Mouse (Mus musculus): ENCODE data around the gene Gm11492.

The Gm11492 gene

DNA sequence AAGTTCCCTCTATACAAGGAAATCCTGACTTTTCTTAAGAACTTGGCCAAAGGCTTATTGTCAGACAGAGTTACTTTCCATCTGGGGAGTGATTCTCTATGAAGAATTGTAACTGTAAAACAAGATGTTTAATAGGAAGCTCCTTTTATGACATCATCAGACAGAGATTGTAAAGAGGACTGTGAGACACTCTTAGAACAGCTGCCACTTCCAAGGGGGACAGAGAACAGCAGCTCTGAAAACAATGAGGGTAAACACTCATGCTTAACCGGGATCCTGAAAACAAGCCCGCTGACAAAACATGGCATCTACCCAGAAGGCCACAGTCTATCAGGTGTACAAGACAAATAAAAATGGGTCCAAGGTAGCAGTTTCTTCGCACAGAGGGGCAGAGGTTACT, at the start of gene Gm11492:
Gene Gm11492 (plus strand): TSS at position 153 of the 400 bp plus-strand sequence.
- no peak for DNase-seq

DNA sequence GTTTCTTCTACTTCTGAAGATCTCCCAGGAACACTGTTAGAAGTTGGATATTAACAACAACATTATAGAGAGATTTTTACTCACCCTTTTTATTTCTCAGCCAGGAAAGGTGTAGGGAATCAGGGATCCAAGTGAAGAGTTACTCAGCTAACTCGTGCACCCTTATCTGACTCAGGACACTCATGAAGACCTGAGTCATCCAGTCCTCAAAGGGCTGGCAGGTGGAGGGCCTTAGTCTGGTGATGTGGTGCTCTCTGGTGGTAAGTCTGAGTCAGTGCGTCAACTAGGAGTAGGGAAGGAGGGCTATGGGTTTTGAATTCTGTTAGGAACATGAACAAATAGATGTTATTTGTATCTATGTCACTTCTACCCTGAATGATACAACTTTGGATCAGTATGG, 47.2 kb upstream of the Gm11492 start:
- DNase-seq = peak; percentile 33 to 51

DNA sequence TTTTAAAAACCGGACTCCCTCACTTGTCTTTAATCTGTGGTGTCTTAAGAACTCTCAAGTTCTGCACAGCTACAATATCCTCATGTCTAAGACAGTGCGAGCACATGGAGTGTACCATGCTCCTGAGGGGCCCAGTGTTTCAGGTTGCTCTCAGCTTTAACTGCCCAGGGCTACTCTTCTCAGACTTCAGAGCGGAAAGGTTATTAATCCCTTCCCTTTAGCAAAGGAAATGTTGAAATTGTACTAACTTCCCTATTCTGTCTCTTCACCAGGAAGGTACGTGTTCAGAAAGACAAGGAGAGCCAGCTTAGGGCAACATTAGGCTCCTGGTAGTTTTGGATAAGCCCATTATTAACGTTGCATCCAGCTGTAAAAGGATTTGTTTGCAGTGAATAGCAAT, 43.0 kb upstream of the Gm11492 start:
- DNase-seq = no peak

DNA sequence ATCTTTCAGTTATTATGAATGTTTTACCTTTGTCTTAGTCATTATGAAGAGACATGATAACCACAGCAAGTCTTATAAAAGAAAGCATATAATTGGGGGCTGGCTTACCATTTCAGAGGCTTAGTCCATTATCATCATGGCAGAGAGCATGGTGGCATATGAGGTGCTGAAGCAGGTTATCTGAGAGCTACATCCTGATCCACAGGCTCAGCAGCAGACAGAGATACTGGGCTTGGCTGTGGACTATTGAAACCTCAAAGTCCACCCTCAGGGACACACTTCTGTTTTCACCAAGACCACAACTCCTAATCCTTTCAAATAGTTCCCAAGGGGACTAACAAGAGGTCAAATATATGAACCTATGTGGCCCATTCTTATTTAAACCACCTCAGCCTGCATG, 42.5 kb upstream of the Gm11492 start:
- DNase-seq = no peak

DNA sequence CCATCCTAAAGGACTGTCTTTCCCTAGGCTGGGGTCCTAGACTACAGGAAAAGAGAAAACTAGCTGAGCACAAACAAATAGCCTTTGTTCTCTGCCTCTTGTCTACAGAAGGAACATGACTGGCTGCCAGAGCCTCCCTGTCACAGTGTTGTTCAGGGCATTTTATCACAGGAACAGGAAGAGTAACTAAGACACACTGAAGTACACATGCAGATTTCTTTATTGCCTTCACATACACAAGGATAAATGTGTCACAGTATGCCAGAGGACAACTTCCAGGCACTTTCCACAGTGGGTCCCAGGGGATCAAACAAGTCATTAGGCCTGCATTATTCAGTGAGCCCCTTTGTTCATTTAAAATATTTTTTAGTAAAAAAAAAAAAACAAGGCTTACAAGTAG, 41.7 kb upstream of the Gm11492 start:
- DNase-seq = no peak

DNA sequence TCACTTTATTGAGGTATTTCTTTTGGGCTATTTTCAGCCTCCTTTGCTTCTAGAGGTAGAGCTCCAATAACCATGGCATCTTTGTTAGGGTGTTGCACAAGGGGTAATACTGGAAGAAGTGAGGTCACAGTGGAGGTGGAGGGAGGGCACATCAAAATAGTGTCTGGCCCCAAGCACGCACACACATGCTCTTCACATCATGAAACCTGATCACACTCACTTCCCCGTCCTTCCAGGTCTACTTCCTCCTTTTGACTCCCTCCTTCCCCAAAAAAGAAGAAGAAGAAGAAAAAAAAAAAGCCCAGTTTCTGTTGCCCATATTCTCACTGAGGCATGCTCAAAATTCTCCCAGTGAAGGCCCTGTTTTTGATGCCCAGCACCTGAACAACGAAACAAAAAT, 39.1 kb upstream of the Gm11492 start:
- DNase-seq = no peak

DNA sequence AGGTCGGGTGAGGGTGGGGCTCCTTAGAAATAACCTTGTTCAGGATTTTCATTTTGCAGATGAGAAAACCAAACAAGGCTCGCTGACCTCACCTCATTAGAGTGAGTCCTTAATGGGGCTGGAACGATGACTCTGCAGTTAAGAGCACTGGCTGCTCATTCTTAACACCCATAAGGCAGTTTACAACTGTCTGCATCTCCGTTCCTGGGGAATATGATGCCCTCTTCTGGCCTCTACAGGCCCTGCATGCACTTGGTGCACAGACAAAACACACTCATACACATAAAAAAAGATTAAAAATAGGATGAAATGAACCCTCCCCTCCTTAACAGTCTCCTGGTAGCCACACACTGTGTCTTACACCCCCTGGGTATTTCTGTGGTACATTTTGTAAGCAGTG, 38.5 kb upstream of the Gm11492 start:
- no peak for DNase-seq

DNA sequence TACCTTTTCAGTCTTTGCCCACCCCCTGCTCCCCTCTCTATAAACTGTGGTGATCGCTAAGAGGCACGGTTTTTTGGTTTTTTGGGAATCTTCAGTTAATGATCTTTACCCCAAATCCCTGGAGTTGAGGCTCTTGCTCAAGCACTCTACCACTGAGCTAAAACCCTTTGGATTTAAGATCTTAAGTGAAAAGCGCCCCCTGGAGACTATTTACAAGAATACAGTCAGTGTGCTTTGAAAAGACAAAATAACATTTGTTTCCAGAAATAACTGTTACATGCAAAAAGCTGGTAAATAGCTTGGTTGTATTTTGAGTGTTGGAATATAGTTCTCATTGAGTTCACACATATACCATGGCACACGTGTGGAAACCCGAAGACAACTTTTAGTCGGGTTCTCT, 34.8 kb upstream of the Gm11492 start:
- DNase-seq = no peak

DNA sequence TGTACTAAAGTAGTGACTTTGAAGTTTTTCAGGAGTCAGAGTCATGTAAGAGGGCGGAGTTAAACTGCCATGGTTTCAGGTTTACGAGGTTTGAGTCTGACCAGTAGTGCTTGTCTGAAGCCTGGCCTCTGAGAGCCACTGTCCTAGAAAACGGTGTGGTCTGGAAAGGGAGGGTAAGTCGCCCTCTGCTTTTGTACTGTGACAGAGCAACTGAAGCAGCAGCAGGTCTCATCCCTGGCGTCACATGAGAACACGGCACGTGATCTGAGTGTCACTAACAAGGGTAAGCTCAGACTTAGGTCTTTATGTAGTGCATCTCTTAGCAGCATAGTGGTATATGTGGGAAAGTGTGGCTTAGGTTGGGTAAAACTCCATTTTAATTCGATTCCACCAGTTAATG, 24.2 kb upstream of the Gm11492 start:
- no peak for DNase-seq

DNA sequence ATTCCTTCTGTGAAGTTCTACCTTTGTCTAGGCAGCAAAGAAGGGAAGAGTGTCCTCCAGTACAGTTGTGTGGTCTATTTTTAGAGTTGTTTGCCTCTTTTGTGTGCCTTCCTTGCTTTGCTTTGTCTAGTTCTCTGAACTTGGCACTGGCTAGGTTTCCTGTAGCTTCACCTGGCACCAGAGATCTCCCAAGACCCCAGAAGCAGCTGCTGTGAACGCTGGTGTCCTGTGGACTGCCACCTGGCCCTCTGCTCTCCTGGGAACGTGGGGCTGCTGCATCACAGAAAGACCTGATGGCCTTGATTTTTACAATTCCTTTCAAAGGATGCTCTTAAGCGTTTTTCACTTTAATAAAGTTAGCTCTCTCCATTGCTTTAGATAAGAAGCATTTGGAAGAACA, 23.5 kb upstream of the Gm11492 start:
- DNase-seq = no peak

DNA sequence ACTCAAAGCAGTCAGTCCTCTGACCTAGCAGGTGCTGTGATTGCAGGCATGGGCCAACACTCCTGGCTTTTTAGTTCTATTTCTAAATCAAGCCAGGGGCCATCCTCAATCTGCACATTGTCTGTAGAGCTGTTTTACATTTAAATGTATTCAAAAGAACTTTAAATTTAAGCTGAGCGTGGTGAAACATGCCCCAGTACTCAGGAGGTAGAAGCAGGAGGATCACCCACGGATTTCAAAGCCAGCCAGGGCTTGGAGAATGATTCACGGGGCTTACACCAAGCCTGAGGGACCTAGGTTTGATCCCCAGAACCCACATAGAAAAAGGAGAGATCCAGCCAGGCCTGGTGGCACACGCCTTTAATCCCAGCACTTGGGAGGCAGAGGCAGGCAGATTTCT, 13.1 kb upstream of the Gm11492 start:
- no peak for DNase-seq

DNA sequence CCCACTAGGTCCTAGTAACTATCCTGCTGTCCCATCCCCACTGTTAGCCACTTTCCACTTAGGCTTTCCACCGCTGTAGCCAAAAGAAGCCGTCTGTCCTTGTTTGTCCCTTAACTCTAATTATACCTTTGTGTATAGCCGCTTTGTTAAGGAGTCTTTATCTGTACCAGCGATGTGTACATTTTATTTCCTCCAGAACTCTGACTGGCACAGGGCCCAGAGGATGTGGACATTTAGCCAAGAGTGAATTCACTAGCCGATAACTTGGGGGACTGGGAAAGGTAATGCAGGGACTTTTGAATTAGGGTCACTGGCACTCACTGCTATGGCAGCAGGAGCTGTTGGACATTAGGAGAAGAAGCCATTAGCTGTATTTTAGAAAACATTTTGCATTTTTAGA, 12.1 kb upstream of the Gm11492 start:
- peak; percentile 59 to 67 for DNase-seq

DNA sequence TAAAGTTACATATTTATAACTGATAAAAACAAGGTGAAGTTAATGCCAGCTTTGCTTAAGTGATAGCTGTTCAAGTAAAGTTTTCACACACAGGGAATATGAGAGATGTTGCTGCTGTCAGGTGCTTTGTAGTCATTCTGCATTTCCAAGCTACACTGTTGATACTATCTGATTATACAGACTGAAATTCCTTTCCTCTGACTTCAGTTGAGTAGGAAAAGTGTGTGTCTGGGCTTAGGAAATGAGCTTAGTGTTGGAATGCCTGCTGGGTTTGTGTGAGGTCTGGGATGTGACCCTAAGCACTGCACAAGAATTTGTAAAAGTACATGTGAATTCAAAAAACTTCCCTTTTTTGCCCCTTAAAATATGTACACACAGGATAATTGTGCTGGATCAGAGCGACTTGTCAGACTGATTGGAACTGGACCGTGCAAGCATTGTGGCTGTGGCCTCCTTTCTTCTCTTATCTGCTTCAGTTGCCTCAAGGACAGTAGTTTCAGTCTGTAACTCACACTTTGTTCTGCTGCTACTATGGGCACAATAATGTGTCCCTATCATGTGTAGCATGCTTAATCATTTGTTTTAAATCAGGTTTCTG, 11.2 kb upstream of the Gm11492 start:
- DNase-seq = no peak

DNA sequence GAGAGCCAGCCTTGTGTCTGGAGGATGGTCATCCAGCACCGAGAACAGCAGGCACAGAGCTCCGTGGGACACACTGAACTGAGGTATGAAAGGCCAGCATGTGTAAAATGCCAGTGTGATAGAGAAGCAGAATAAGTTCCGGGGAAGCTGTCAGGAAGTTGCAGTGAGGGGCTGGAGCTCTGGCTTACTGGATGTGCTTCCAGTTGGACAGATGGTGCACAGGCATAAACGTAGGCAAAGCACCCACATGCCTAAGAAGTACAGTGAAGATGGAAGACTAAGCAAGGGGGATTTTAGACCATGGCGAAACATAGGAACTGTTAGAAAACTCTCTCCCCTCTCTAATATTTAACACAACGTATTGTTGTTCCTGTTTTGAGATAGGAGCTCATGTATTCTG, 5.2 kb upstream of the Gm11492 start:
- DNase-seq = no peak

DNA sequence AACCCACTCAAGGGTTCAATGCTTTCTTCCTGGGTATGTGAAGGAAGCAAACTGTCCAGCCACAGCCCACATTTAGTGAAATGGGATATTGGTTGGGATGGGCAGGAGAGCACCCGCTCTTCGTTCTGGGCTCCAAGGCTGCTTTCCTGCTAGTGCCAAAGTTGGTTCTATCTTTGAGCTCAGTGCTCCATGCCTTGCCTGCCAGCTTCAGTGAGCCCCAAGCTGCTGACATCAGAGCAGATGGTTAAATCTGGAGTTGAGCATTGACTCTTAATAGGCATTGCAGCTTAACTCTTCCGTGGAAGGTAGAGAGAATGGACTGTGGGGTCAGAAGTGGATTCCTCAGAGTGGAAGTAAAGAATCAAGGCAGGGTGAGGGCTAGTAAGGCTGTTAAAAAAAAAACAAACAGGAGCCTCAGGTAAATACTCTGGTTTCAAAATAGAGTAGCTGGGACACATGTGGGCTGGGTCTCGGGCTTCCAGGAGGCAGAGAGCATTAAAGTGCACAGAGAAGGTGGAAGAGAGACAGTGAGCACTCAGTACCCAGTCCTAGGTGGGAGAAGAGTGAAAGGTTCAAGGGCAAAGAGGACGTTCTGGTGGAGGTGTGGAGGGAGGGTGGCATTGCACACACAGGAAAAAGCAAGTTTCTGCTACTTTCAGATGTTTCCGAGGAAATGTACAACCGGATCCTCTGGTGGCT, 2.0 kb downstream of the Gm11492 start, which contains the start of gene Sept4:
Gene Sept4 (plus strand): TSS at position 649 of the 699 bp plus-strand sequence.
- DNase-seq = no peak

DNA sequence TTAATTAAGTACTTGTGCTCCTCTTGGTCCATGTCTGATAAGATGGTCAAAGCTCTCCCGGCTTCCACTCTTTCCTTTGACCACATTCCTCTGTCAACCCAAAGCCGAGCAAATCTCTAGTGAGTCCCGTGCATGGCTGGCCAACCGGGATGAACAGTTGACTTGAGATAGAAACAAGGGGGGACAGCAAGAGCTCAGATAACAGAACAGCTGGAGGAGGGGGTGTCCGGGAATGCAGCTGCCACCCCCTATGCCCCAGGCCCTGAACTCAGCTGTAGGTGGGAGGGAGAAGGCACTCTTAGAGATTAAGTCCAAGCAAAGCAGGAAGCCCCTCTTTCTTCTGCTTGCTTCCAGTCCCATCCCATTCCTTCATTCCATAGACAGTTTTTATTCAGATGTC, 4.3 kb downstream of the Gm11492 start:
- DNase-seq = no peak

DNA sequence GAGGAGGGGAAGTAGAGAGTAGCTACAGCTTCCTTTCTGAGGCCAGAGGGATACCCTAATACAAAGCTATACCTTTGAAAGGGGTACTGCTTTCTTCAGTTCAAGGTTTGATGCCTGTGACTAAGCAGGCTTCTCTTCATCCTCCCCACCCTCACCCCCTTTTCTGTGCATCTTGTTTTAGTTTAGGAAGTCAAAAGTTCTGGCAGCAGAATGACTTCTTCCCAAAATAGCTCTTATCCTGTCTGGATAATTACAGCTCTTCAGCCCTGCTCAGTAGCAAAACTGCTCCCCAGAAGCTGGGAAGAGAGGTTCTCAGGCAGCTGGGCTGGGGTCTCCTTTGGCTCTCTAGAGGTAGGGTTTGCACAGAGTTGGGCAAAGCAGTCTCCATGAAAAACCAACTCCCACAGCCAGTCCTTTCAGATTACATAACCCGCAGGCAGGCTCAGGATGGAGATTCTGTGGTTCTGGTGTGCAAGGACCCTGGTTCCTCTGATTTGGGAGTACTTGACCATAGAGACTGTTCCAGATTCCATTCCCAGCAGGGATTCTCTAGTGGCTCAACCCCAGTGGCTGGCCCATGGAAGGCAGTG, 5.0 kb downstream of the Gm11492 start:
- DNase-seq = no peak

DNA sequence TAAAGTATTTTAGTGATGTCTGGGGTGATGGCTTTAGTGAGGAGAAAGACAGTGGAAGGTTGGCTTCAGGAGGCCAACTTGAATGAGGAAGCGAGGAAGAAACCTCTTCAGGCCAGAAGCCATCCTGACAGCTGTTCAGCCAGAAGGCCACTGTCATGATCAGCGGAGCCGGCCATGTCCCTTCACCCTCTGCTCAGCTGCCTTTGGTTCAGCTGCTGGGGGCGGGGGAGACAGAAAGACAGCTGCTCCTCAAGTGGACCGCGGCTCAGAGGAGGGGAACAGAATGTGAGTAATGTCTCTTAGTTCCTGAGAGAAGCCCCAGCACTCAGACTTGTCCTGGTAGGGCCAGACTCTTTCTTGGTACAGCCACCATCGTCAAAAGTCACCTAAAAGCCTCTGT, 7.3 kb downstream of the Gm11492 start:
- DNase-seq = no peak

DNA sequence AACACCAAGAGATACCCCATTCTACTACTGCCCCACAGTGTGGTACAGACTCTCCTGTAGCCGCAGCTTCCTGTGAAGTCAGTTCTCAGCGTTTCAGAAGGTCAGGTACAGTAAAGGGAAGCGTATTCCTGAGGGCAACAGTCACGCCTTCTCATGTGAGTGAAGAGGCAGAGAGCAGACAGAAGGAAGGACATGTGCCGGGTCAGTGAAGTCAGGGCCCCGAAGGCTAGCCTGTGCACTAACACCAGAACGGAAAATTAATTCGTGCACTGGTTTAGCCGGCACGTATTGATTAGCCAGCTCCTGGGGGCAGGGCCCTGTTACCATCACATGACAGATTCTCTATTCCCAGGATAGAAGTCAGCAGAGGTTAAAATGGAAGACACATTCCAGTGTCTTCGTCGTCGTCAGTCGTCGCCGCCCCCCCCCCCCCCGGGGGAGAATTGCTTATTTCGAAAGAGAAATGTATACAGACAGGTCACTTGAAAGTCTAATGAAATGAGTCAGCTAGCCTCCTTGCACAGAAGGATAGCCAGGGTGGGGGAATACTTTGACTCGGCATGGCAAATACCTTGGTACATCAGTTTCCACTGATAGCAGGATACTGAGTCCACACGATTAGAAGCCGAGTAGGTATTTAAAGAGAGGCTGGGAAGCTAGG, 8.2 kb downstream of the Gm11492 start:
- no peak for DNase-seq

DNA sequence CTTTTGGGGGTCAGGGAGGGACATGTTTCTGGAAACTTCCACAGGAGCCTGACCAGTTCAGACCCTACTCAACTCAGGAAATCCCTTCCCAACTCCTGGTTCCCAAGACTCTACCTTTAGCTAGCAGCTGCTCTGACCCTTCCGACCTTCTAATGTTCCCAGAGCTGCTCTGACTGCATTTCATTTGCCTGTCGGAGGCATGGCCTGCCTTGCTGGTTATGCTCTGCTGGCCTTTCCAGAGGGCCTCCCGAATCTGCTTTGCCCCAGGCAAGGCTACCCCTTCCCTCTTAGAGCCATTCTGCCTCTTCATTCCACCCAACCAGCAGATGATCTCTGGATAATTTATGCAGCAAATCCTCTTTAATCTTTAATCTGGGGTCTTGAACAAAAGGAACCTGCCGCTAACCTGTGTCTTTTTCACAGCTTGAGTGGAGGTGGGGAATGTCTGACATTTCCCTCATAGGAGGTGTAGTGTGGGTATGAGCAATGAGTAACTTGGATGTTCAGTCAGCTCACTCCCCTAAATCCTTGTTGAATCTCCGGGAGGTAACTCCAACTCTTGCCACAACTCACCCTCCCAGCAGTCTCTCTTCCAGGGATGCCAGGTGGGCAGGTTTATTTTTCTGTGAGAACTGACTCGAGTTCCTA, 11.3 kb downstream of the Gm11492 start:
- DNase-seq = no peak

DNA sequence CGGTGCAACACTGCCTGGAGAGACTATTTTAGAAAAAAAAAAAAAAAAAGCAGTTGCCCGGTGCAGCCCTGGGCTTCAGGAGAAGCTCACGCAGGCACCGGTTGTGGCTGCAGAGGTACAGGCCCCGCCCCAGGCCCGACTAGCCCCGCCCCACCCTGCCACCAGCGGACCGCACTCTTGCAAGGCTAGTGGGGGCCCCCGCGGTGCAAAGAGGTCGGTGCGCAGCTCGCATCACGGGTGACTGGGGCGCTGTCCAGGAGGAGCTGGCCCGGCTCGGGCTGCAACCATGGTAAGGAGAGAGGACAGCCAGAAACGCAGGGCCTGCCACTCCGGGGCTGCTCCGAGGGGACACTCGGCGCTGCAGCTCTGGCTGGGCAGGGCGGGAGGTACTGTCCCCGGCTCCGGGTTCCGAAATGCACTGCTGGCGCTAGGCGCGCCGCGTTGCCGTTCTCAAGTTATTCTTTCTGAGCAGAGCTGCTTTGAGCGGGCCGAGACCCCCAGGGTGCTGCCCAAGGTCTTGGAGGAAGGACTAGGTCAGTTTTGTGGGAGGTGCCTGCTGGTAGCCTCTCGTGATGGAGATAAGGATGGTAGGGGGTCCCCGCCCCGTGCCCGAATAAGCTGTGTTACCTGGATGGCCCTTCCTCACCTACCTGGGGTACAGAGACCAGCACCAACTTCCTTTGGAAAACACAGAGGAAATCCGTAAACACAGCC, 12.0 kb downstream of the Gm11492 start:
- peak; percentile 65 to 77 for DNase-seq

DNA sequence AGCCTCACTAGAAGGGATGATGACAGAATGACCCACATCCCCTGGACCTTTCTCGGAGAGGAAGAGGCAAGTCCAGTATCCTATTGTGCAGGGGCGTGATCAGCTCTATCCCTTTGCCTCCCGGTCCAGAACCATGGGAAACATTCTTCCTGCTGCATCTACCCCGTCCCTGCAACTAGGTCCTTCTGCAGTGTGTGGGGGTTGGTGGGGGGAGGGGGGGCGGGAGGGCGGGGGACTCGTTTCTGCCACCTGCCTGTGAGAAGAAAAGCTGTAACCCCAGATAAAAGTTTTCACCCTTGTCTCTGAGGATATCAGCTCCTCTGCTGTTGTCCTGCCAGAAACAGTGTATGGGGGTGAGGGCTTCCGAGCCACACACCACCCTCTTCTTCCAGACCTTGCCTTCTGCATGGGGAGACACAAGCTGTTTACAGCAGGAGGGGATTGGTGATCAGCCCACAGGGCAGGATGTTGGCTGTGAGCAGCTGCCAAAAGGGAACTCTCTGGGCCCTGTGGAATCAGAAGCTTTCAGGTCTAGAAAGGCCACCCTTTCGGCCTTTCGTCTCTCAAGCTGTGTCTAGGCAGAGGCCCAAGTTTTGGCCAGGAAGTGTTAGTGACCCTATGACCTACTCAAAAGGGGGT, 12.6 kb downstream of the Gm11492 start:
- peak; percentile 48 to 68 for DNase-seq

All from lung, adult 18-20 months (tissue).